Mouse (Mus musculus) cortical plate, adult 2 months (tissue): ENCODE measurements around the gene Cit.

ENCODE experiments used
- CTCF ChIP-seq: fragments of 200-500 bp; IDR thresholded peaks from 2 replicates; pipeline ENCODE4 v1.5.1; 2011; ENCODE audit warnings: mild to moderate bottlenecking, control low read depth, low read length; ENCODE audit not compliant: insufficient read depth; ENCODE audit errors: extremely low read depth
- POLR2A ChIP-seq: fragments of 200-500 bp; IDR thresholded peaks from 2 replicates; pipeline ENCODE4 v1.6.1; 2011; ENCODE audit warnings: mild to moderate bottlenecking, low read length, control low read depth; ENCODE audit not compliant: insufficient read depth; ENCODE audit errors: extremely low read depth

DNA sequence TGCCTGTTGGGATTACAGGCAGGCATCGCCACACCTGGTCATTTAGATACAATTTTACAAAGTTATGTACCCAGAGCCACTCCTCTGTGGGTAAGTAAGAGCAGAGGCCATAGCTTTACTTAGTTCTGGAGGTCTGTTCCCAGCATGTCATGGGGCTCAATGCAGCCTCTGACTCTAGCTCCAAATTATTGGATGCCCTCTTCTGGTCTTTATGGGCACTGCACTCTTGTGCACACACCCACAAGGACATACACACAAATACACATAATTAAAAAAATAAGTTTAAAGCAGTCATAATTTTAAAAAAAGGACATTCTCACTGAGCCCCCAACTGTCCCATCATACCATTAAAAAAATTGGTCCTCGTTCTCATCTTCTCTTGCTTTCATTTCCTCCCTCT is 12.3 kb upstream of the Cit start:
- TF ChIP-seq CTCF (no peak), POLR2A (no peak)
